Mouse (Mus musculus): ENCODE measurements around the gene Magi1. TPM values are rescaled to one million over a fixed set of nuclear protein-coding genes. Genes with fewer than 3 reads are reported as not detected.

Magi1 gene
- polyA plus RNA-seq, 1 experiment = 39.5 TPM

GRCm38 (mm10) chr6:93786220-93786619 lies 497.5 kb downstream of the Magi1 start:
- DNase-seq = no peak
- Histone ChIP-seq H3K27ac (ENCODE audit: insufficient read depth, low read length) (no peak overlapping the region), H3K27me3 (ENCODE audit: control insufficient read depth, insufficient read depth, low read length) (no peaks in the 10 kb centered on the region), H3K4me3 (replicated peaks; ENCODE audit: insufficient read depth, low read depth, low read length) (no peak overlapping the region), H3K4me1 (ENCODE audit: control insufficient read depth, insufficient read depth, low read length) (peaks cover 3% of the 10 kb centered on the region; the same call in 1 of the 2 replicates)
- TF ChIP-seq POLR2A (IDR thresholded peaks at IDR 0.05; ENCODE audit: borderline replicate concordance, insufficient read depth, low read length) = no peak
- no peak for TF ChIP-seq CTCF (IDR thresholded peaks at IDR 0.05; ENCODE audit: borderline replicate concordance, insufficient read depth, low read depth, low read length)
- 23% methylated on average over 2 of the region's 2 CpGs for WGBS

GRCm38 (mm10) chr6:93771081-93771480 lies 512.6 kb downstream of the Magi1 start:
- DNase-seq = no peak
- TF ChIP-seq POLR2A (IDR thresholded peaks at IDR 0.05; ENCODE audit: borderline replicate concordance, insufficient read depth, low read length) = no peak
- TF ChIP-seq CTCF (IDR thresholded peaks at IDR 0.05; ENCODE audit: borderline replicate concordance, insufficient read depth, low read depth, low read length) = no peak
- H3K27ac ChIP-seq (ENCODE audit: insufficient read depth, low read length) = no peak overlapping the region

GRCm38 (mm10) chr6:93770283-93771025 lies 513.3 kb downstream of the Magi1 start:
- Histone ChIP-seq H3K27ac (ENCODE audit: insufficient read depth, low read length) (no peak overlapping the region), H3K4me3 (replicated peaks; ENCODE audit: insufficient read depth, low read depth, low read length) (no peak overlapping the region), H3K4me1 (ENCODE audit: control insufficient read depth, insufficient read depth, low read length) (peaks cover 10% of the 10 kb centered on the region), H3K27me3 (ENCODE audit: control insufficient read depth, insufficient read depth, low read length) (no peaks in the 10 kb centered on the region)
- no peak for DNase-seq
- 71% methylated on average over 5 of the region's 5 CpGs for WGBS
- TF ChIP-seq POLR2A (IDR thresholded peaks at IDR 0.05; ENCODE audit: borderline replicate concordance, insufficient read depth, low read length) (no peak), CTCF (IDR thresholded peaks at IDR 0.05; ENCODE audit: borderline replicate concordance, insufficient read depth, low read depth, low read length) (no peak)

More at GRCm38 (mm10) chr6:93771081-93771480, 512.6 kb downstream of the Magi1 start:
- Histone ChIP-seq H3K4me1 (ENCODE audit: control insufficient read depth, insufficient read depth, low read length) (peaks cover 10% of the 10 kb centered on the region), H3K27me3 (ENCODE audit: control insufficient read depth, insufficient read depth, low read length) (no peaks in the 10 kb centered on the region), H3K4me3 (replicated peaks; ENCODE audit: insufficient read depth, low read depth, low read length) (no peak overlapping the region)
- 52% methylated on average over 4 of the region's 4 CpGs for WGBS

- no peaks in the 10 kb centered on the region for H3K4me1 ChIP-seq (ENCODE audit: control insufficient read depth, insufficient read depth, low read length)
- H3K27me3 ChIP-seq (ENCODE audit: control insufficient read depth, insufficient read depth, low read length) = no peaks in the 10 kb centered on the region
- WGBS = 75% methylated on average over 3 of the region's 3 CpGs
- TF ChIP-seq POLR2A (IDR thresholded peaks at IDR 0.05; ENCODE audit: borderline replicate concordance, insufficient read depth, low read length) (no peak), CTCF (IDR thresholded peaks at IDR 0.05; ENCODE audit: borderline replicate concordance, insufficient read depth, low read depth, low read length) (no peak)
- H3K4me3 ChIP-seq (replicated peaks; ENCODE audit: insufficient read depth, low read depth, low read length) = no peak overlapping the region
- H3K27ac ChIP-seq (ENCODE audit: insufficient read depth, low read length) = no peak overlapping the region
- no peak for DNase-seq
Measured at GRCm38 (mm10) chr6:93758114-93758513, 525.6 kb downstream of the Magi1 start.

- H3K27ac ChIP-seq (ENCODE audit: insufficient read depth, low read length) = no peak overlapping the region
- TF ChIP-seq POLR2A (IDR thresholded peaks at IDR 0.05; ENCODE audit: borderline replicate concordance, insufficient read depth, low read length) (no peak), CTCF (IDR thresholded peaks at IDR 0.05; ENCODE audit: borderline replicate concordance, insufficient read depth, low read depth, low read length) (peak; percentile 96)
- H3K4me1 ChIP-seq (ENCODE audit: control insufficient read depth, insufficient read depth, low read length) = no peaks in the 10 kb centered on the region
- H3K27me3 ChIP-seq (ENCODE audit: control insufficient read depth, insufficient read depth, low read length) = no peaks in the 10 kb centered on the region
- 32% methylated on average over 11 of the region's 11 CpGs for WGBS
- DNase-seq = peak; percentile 78
- H3K4me3 ChIP-seq (replicated peaks; ENCODE audit: insufficient read depth, low read depth, low read length) = no peak overlapping the region
Measured at GRCm38 (mm10) chr6:93757353-93758087, 526.2 kb downstream of the Magi1 start.

- 76% methylated on average over 6 of the region's 6 CpGs for WGBS
- no peak for DNase-seq
- H3K27me3 ChIP-seq (ENCODE audit: control insufficient read depth, insufficient read depth, low read length) = no peaks in the 10 kb centered on the region
- no peaks in the 10 kb centered on the region for H3K4me1 ChIP-seq (ENCODE audit: control insufficient read depth, insufficient read depth, low read length)
- no peak overlapping the region for H3K4me3 ChIP-seq (replicated peaks; ENCODE audit: insufficient read depth, low read depth, low read length)
- no peak for TF ChIP-seq POLR2A (IDR thresholded peaks at IDR 0.05; ENCODE audit: borderline replicate concordance, insufficient read depth, low read length)
- no peak for TF ChIP-seq CTCF (IDR thresholded peaks at IDR 0.05; ENCODE audit: borderline replicate concordance, insufficient read depth, low read depth, low read length)
- H3K27ac ChIP-seq (ENCODE audit: insufficient read depth, low read length) = no peak overlapping the region
Measured at GRCm38 (mm10) chr6:93743145-93743544, 540.6 kb downstream of the Magi1 start.

GRCm38 (mm10) chr6:93739786-93740185 lies 543.9 kb downstream of the Magi1 start:
- Histone ChIP-seq H3K27ac (ENCODE audit: insufficient read depth, low read length) (no peak overlapping the region), H3K27me3 (ENCODE audit: control insufficient read depth, insufficient read depth, low read length) (no peaks in the 10 kb centered on the region), H3K4me3 (replicated peaks; ENCODE audit: insufficient read depth, low read depth, low read length) (no peak overlapping the region), H3K4me1 (ENCODE audit: control insufficient read depth, insufficient read depth, low read length) (no peaks in the 10 kb centered on the region)
- DNase-seq = no peak
- TF ChIP-seq POLR2A (IDR thresholded peaks at IDR 0.05; ENCODE audit: borderline replicate concordance, insufficient read depth, low read length) (no peak), CTCF (IDR thresholded peaks at IDR 0.05; ENCODE audit: borderline replicate concordance, insufficient read depth, low read depth, low read length) (no peak)
- 76% methylated on average over 3 of the region's 3 CpGs for WGBS

Measured in cerebellum, adult 2 months (tissue).